Mouse (Mus musculus): ENCODE measurements at regions not wholly inside any gene's neighbourhood (a gene's known extent, or its start where the extent isn't known, plus 50 kb on each side); places are given as distances from the start of the nearest gene placed in this dataset. TPM values are rescaled to one million over a fixed set of nuclear protein-coding genes. Genes with fewer than 3 reads are reported as not detected.

DNA sequence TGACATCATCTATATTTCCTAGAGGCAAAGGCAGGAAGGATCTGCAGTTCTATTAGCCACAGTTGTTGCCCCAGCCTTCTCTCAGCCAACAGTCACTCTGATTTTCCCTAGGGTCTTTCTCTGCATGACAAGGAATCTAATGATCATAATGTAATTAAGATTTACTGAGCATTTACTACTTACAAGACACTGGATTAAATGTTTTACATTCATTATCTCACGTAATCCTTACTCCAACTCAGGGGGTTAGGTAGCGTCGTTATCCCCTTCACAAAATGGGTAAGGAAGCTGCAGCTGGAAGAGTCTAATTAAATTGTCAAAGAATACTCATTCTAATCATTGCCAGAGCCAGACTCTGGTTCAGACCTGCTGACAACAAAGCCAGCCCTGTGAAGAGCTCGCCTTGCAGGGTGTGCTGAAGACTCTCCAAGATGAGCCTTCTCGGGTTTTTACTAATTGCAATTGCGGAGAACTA, 103.8 kb upstream of the Adgrl4 start:
- no peak overlapping the region for H3K4me3 ChIP-seq (ENCODE audit: low read length)
- ATAC-seq (replicated peaks; ENCODE audit: extremely low read depth, insufficient read depth, low FRiP score): no peak
- 69% methylated on average over 6 of the region's 6 CpGs for WGBS
- no peak overlapping the region for H3K9ac ChIP-seq (ENCODE audit: low read length)
- no peaks in the 10 kb centered on the region for H3K9me3 ChIP-seq (replicated peaks; ENCODE audit: control insufficient read depth, low read length)
- H3K27ac ChIP-seq (ENCODE audit: low read length): no peak overlapping the region
- H3K4me2 ChIP-seq (ENCODE audit: low read depth, low read length): no peak overlapping the region
- H3K27me3 ChIP-seq (ENCODE audit: control insufficient read depth, insufficient read depth, low read length): no peaks in the 10 kb centered on the region
- peaks cover 4% of the 10 kb centered on the region; the same call in 1 of the 2 replicates for H3K4me1 ChIP-seq (ENCODE audit: control insufficient read depth, insufficient read depth, low read length)
- H3K36me3 ChIP-seq (ENCODE audit: control insufficient read depth, insufficient read depth): no peaks in the 10 kb centered on the region

DNA sequence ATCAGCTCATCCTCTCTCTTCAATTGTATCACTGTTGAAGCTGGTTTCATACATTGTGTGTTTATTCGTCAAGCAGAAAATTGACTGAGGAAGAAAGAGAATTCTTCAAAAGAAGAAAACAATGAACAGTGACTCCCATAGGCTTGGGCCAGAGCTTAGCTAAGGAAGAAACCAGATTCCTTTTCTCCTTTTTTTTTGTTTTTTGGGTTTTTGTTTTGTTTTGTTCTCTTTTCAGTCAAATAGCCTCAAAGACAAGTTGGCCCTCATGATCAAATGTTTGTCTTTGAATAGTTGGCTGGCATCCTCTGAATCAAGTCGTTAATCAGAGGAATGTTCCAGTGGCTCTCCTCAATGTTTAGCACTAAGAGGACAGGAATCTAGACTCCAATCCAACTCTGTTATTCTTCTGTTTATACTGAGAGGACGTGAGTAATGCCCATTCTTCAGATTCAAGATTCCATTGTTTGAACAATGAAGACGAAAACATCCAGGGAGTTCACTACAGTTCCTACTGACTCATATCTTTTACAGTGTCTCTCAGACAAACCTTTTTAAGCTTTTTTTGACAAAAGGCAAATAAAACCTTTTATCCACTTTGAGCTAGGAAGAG, 86.1 kb upstream of the Adgrl4 start:
- no peaks in the 10 kb centered on the region for H3K9me3 ChIP-seq (replicated peaks; ENCODE audit: control insufficient read depth, low read length)
- no peak for ATAC-seq (replicated peaks; ENCODE audit: extremely low read depth, insufficient read depth, low FRiP score)
- H3K9ac ChIP-seq (ENCODE audit: low read length): no peak overlapping the region
- no peaks in the 10 kb centered on the region for H3K4me1 ChIP-seq (ENCODE audit: control insufficient read depth, insufficient read depth, low read length)
- H3K36me3 ChIP-seq (ENCODE audit: control insufficient read depth, insufficient read depth): no peaks in the 10 kb centered on the region
- H3K4me2 ChIP-seq (ENCODE audit: low read depth, low read length): no peak overlapping the region
- H3K27ac ChIP-seq (ENCODE audit: low read length): no peak overlapping the region
- 51% methylated on average over 4 of the region's 4 CpGs for WGBS
- no peak overlapping the region for H3K4me3 ChIP-seq (ENCODE audit: low read length)
- H3K27me3 ChIP-seq (ENCODE audit: control insufficient read depth, insufficient read depth, low read length): no peaks in the 10 kb centered on the region

DNA sequence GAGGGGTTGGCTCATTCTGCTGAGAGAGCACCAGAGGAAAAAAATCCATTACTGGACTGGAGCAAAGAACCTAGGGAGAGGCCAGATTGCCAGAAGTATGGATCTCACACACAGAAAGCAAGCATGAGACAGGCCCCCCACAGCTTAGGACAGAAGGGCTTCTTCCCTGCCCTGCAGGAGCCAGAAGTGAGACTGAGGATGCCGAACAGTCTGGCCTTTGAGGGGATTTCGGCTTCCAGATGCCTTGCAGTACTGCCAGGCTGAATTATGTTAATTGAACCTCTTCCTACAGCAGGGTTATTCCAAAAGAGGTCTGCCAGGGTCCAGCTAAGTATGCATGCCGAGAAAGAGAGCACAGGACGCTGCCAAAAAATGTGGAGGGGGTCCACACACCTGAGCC, 71.4 kb upstream of the Adgrl4 start:
- Histone ChIP-seq H3K36me3 (ENCODE audit: control insufficient read depth, insufficient read depth) (no peaks in the 10 kb centered on the region), H3K9ac (ENCODE audit: low read length) (no peak overlapping the region), H3K27ac (ENCODE audit: low read length) (no peak overlapping the region), H3K27me3 (ENCODE audit: control insufficient read depth, insufficient read depth, low read length) (no peaks in the 10 kb centered on the region), H3K9me3 (replicated peaks; ENCODE audit: control insufficient read depth, low read length) (no peaks in the 10 kb centered on the region), H3K4me1 (ENCODE audit: control insufficient read depth, insufficient read depth, low read length) (no peaks in the 10 kb centered on the region), H3K4me3 (ENCODE audit: low read length) (no peak overlapping the region), H3K4me2 (ENCODE audit: low read depth, low read length) (no peak overlapping the region)
- WGBS: 80% methylated on average over 4 of the region's 4 CpGs
- no peak for ATAC-seq (replicated peaks; ENCODE audit: extremely low read depth, insufficient read depth, low FRiP score)

DNA sequence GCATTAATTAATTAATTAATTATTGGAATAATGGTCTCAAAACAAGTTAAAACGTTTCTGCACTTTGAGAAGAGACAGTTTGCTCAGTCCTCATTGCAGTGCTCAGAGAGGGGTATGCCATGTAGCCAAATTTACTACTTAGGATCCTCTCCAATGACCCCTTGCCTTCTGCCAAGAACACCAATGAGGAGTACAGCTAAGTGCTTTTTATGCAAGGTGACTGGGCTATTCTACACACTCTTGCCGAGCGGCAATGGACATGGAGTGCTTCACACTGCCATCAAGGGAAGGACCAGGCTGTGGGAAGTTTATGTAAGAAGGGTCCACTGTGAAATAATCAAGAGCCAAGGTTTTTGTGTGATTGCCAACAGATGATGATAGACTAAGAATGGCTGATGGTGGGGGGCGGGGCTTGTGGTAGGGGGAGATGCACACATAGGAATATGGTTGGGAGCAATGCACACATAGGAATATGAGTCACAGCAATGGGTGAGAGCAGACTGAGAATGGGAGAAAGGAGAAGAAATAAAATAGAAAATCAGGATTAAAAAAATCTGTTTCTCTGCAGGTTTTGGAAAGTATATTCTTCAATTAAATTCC, 70.9 kb upstream of the Adgrl4 start:
- 76% methylated on average over 4 of the region's 4 CpGs for WGBS
- no peak overlapping the region for H3K4me2 ChIP-seq (ENCODE audit: low read depth, low read length)
- no peak overlapping the region for H3K4me3 ChIP-seq (ENCODE audit: low read length)
- H3K4me1 ChIP-seq (ENCODE audit: control insufficient read depth, insufficient read depth, low read length): no peaks in the 10 kb centered on the region
- ATAC-seq (replicated peaks; ENCODE audit: extremely low read depth, insufficient read depth, low FRiP score): no peak
- no peaks in the 10 kb centered on the region for H3K9me3 ChIP-seq (replicated peaks; ENCODE audit: control insufficient read depth, low read length)
- H3K27me3 ChIP-seq (ENCODE audit: control insufficient read depth, insufficient read depth, low read length): no peaks in the 10 kb centered on the region
- H3K27ac ChIP-seq (ENCODE audit: low read length): no peak overlapping the region
- no peaks in the 10 kb centered on the region for H3K36me3 ChIP-seq (ENCODE audit: control insufficient read depth, insufficient read depth)
- H3K9ac ChIP-seq (ENCODE audit: low read length): no peak overlapping the region

DNA sequence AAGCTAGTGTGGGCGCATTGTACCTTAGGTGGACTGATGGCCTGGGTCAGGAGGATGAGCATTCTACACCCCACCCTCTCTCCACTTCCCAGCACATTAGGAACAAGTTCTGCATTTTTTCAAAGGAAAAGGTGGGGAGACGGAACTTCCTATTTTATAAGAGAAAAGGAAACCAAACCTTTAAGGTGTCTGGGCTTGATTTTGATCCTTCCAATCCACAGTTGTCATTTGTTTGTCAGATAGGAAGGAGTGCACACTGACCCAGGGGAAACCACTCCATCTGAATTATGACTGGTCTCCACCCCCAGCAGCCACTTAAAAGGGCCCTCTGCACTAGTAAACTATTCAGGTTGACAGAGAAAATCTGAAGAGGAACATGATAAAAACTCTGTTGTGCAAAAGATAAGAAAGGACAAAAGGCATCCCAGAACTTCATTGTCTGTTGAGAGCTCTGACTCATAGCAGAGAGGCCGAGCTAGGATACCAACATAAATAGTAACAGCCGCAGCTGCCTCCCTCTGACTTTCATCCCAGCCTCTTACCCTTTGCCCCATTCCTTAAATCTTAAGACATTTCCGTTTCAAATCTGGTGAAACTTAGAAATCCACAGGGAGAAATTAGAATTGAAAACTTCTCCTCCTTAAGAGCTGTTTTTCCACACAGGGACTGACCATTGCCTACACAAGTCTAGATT, 54.2 kb upstream of the Adgrl4 start:
- Histone ChIP-seq H3K4me2 (ENCODE audit: low read depth, low read length) (no peak overlapping the region), H3K27me3 (ENCODE audit: control insufficient read depth, insufficient read depth, low read length) (no peaks in the 10 kb centered on the region), H3K9me3 (replicated peaks; ENCODE audit: control insufficient read depth, low read length) (no peaks in the 10 kb centered on the region), H3K9ac (ENCODE audit: low read length) (no peak overlapping the region), H3K27ac (ENCODE audit: low read length) (no peak overlapping the region), H3K4me3 (ENCODE audit: low read length) (no peak overlapping the region), H3K4me1 (ENCODE audit: control insufficient read depth, insufficient read depth, low read length) (0 out of 2 replicates have a peak, but pooled peaks cover 2% of the 10 kb centered on the region), H3K36me3 (ENCODE audit: control insufficient read depth, insufficient read depth) (no peaks in the 10 kb centered on the region)
- ATAC-seq (replicated peaks; ENCODE audit: extremely low read depth, insufficient read depth, low FRiP score): no peak
- 42% methylated on average over 5 of the region's 5 CpGs for WGBS

DNA sequence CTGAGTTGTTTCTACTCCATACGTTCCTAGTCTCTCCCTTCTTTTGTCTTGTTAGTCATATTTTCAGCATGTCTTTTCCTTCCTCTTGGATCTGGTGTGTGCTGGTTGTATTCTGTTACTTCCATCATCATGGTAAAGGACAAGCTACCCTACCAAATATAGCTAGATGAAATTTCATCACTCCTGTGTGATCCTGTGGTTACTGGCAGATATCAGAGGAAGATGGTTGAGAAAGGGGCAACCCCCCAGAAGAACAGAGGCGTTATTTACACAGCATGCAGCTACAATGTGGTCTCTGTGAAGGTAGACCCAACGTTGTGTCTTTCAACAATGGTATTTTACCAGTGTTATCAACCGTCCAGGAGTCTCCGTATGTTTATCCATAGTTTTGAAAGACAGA, 52.8 kb upstream of the Adgrl4 start:
- Histone ChIP-seq H3K27ac (ENCODE audit: low read length) (no peak overlapping the region), H3K4me1 (ENCODE audit: control insufficient read depth, insufficient read depth, low read length) (0 out of 2 replicates have a peak, but pooled peaks cover 2% of the 10 kb centered on the region), H3K27me3 (ENCODE audit: control insufficient read depth, insufficient read depth, low read length) (no peaks in the 10 kb centered on the region), H3K4me2 (ENCODE audit: low read depth, low read length) (no peak overlapping the region), H3K4me3 (ENCODE audit: low read length) (no peak overlapping the region), H3K9ac (ENCODE audit: low read length) (no peak overlapping the region), H3K9me3 (replicated peaks; ENCODE audit: control insufficient read depth, low read length) (no peaks in the 10 kb centered on the region), H3K36me3 (ENCODE audit: control insufficient read depth, insufficient read depth) (no peaks in the 10 kb centered on the region)
- WGBS: 75% methylated on average over 5 of the region's 5 CpGs
- no peak for ATAC-seq (replicated peaks; ENCODE audit: extremely low read depth, insufficient read depth, low FRiP score)

DNA sequence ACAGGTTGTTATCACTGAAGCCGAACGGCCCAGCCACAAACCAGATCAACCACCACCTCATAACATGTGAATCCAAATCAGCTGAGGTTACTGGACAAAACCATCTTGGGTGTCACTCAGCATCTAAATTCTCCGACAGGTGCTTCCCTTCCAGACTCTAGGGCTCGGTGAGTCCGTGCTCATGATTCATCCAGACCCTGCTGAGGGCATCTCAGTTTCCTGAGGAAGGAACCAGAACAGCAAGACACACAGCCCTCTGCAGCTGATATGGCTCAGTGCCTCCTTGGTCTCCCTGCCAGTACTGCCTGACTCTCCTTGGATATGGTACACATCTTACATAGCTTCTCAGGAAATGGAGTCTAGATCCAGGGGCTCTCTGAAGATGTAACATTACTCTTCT, 51.6 kb upstream of the Adgrl4 start:
- no peak overlapping the region for H3K27ac ChIP-seq (ENCODE audit: low read length)
- no peak for ATAC-seq (replicated peaks; ENCODE audit: extremely low read depth, insufficient read depth, low FRiP score)
- H3K27me3 ChIP-seq (ENCODE audit: control insufficient read depth, insufficient read depth, low read length): no peaks in the 10 kb centered on the region
- no peak overlapping the region for H3K9ac ChIP-seq (ENCODE audit: low read length)
- no peaks in the 10 kb centered on the region for H3K36me3 ChIP-seq (ENCODE audit: control insufficient read depth, insufficient read depth)
- H3K9me3 ChIP-seq (replicated peaks; ENCODE audit: control insufficient read depth, low read length): no peaks in the 10 kb centered on the region
- 62% methylated on average over 5 of the region's 5 CpGs for WGBS
- no peak overlapping the region for H3K4me2 ChIP-seq (ENCODE audit: low read depth, low read length)
- H3K4me1 ChIP-seq (ENCODE audit: control insufficient read depth, insufficient read depth, low read length): 0 out of 2 replicates have a peak, but pooled peaks cover 2% of the 10 kb centered on the region
- H3K4me3 ChIP-seq (ENCODE audit: low read length): no peak overlapping the region

Small RNAs in the stretch of these regions (microRNA-seq; reads per million reads assigned to microRNA genes)
- not detected for gene Mir3963
